Mouse (Mus musculus) cerebellum, adult 2 months (tissue): Measurements from ENCODE around the gene Hoxc9. TPM values are rescaled to one million over a fixed set of nuclear protein-coding genes. Genes with fewer than 3 reads are reported as not detected.

Experiments
- DNase-seq, 2 experiments: peaks; one replicate each; pipeline ENCODE4 v3.0.0; 2021
- H3K27ac ChIP-seq: fragments of 200-500 bp; 2 replicates; pipeline ENCODE4 v1.5.1; 2012; ENCODE audit warnings: low read length, control low read depth, inconsistent platforms; ENCODE audit not compliant: insufficient read depth
- H3K27me3 ChIP-seq: fragments of 200-500 bp; 2 replicates; pipeline ENCODE4 v1.6.1; 2012; ENCODE audit warnings: inconsistent platforms, mild to moderate bottlenecking, low read length, moderate library complexity; ENCODE audit not compliant: control insufficient read depth, insufficient read depth
- H3K4me1 ChIP-seq: fragments of 200-500 bp; 2 replicates; pipeline ENCODE4 v1.6.1; 2011; ENCODE audit warnings: low read length; ENCODE audit not compliant: control insufficient read depth, insufficient read depth
- H3K4me3 ChIP-seq: fragments of 200-500 bp; replicated peaks from 2 replicates; pipeline ENCODE3; 2011; ENCODE audit warnings: mild to moderate bottlenecking, low read depth, low read length, control low read depth; ENCODE audit not compliant: insufficient read depth
- CTCF ChIP-seq: fragments of 200-500 bp; IDR thresholded peaks from 2 replicates; pipeline ENCODE4 v1.5.1; 2011; ENCODE audit warnings: low read depth, mild to moderate bottlenecking, control low read depth, low read length, moderate library complexity, borderline replicate concordance; ENCODE audit not compliant: insufficient read depth
- POLR2A ChIP-seq: fragments of 200-500 bp; IDR thresholded peaks from 2 replicates; pipeline ENCODE4 v1.6.1; 2011; ENCODE audit warnings: low read length, control low read depth, borderline replicate concordance; ENCODE audit not compliant: insufficient read depth
- WGBS: fragments of 180-500 bp; shearing (Covaris S2); methylation state at CpG from one replicate; pipeline ENCODE4 v1.1.7; 2018; 5-methylcytosine and 5-hydroxymethylcytosine counted together
- polyA plus RNA-seq: library from polyadenylated mRNA; depleted of rRNA; stranded (reverse); fragments of >200 nt; gene quantifications from 2 replicates; pipeline ENCODE4 v1.2.3, GENCODE M21; 2012

The Hoxc9 gene
- polyA plus RNA-seq, 1 experiment = not detected

DNA sequence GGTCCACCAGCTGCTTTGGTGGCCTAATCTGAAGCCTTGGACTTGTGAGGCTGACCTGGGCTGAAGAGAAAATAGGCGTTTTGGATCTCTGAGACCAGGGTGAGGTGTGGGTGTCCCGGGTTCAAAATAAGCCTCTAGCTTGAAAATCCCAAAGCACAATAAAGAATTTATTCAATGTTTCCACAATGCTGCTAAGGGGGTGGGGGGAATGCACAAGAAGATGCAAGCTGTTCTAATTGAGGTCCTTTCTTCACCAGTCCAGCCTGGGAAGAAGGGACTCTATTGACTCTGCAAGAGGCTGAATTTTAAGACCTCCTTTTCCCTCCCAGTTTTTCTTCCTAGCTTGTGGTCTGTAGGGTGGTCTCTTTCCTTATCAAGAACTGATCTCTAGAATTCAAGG is 25.4 kb upstream of the Hoxc9 start:
- Histone ChIP-seq H3K4me3 (no peak overlapping the region), H3K27ac (no peak overlapping the region), H3K4me1 (no peaks in the 10 kb centered on the region), H3K27me3 (peaks cover 12% of the 10 kb centered on the region; the same call in 1 of the 2 replicates)
- no peak for TF ChIP-seq POLR2A
- TF ChIP-seq CTCF = no peak
- 17% methylated on average over 2 of the region's 2 CpGs for WGBS
- no peak for DNase-seq

DNA sequence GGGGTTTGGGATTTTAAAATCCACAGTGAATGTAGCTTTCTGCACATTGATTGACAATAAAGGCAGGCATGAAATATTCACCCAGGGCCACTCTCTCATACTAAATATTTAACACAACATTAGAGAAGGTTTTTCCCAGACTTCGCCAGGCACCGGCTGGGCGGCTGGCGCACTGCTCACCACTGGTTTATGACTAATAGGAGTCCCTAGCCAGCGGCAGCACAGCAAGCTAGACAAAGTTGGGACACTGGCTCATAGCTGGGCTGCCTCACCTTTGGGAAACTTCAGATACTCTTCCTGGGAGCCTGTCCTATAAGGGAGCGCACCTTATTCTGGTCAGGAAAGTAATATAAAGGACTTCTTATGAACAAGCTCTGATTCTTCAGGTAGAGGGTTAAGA is 22.7 kb upstream of the Hoxc9 start:
- H3K27me3 ChIP-seq = peaks cover 14% of the 10 kb centered on the region; the same call in 1 of the 2 replicates
- TF ChIP-seq CTCF (no peak), POLR2A (no peak)
- no peaks in the 10 kb centered on the region for H3K4me1 ChIP-seq
- WGBS = 6% methylated on average over 6 of the region's 6 CpGs
- DNase-seq = no peak
- no peak overlapping the region for H3K4me3 ChIP-seq
- no peak overlapping the region for H3K27ac ChIP-seq

DNA sequence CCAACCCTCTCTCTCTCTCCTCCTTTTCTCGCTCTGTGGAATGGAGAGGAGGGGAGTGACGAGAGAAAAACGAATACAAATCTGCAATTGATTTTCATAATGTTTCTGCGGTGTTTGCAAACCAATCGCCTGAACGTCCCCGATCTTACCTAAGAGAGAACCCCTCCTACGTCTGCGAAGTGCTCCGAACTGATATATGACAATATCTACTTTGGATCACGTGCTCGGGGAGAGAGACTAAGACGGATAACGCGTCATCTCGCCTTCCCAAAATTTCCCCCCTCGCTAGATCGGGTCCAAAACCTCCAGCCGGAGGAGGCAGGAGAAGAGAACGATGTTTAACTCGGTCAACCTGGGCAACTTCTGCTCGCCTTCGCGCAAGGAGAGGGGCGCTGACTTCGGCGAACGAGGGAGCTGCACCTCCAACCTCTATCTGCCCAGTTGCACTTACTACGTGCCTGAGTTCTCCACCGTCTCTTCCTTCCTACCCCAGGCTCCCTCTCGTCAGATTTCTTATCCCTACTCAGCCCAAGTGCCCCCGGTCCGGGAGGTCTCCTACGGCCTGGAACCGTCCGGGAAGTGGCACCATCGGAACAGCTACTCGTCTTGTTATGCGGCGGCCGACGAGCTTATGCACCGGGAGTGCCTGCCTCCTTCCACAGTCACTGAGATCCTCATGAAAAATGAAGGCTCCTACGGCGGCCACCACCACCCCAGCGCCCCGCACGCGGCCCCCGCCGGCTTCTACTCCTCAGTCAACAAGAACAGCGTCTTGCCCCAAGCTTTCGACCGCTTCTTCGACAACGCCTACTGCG is 21.8 kb upstream of the Hoxc9 start, which contains the start of gene Hoxc11:
Gene Hoxc11 (plus strand): TSS at position 236 of the 815 bp plus-strand sequence.
- Histone ChIP-seq H3K4me1 (no peaks in the 10 kb centered on the region), H3K27me3 (peaks cover 12% of the 10 kb centered on the region; the same call in 1 of the 2 replicates), H3K27ac (no peak within 1 kb of the TSS), H3K4me3 (no peak within 1 kb of the TSS)
- under 1% methylated on average over 57 of the region's 57 CpGs for WGBS
- DNase-seq = no peak
- TF ChIP-seq CTCF (no peak), POLR2A (no peak)

DNA sequence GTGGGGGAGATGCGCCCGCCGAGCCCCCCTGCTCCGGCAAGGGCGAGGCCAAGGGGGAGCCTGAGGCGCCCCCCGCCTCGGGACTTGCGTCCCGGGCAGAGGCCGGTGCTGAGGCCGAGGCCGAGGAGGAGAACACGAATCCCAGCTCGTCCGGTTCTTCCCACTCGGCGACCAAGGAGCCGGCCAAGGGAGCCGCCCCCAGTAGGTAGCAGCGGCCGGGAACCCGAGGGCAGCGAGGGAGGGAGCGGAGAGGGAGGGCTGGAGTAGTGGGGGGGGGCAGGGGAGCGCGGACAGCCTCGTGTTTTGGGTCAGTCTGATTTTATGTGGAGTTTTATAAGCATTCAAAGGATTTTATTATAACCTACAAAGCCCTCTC is 21.2 kb upstream of the Hoxc9 start:
- no peak for TF ChIP-seq CTCF
- no peak for TF ChIP-seq POLR2A
- Histone ChIP-seq H3K4me1 (no peaks in the 10 kb centered on the region), H3K4me3 (no peak overlapping the region), H3K27me3 (peaks cover 11% of the 10 kb centered on the region; the same call in 1 of the 2 replicates), H3K27ac (no peak overlapping the region)
- WGBS = under 1% methylated on average over 28 of the region's 28 CpGs
- DNase-seq = no peak

DNA sequence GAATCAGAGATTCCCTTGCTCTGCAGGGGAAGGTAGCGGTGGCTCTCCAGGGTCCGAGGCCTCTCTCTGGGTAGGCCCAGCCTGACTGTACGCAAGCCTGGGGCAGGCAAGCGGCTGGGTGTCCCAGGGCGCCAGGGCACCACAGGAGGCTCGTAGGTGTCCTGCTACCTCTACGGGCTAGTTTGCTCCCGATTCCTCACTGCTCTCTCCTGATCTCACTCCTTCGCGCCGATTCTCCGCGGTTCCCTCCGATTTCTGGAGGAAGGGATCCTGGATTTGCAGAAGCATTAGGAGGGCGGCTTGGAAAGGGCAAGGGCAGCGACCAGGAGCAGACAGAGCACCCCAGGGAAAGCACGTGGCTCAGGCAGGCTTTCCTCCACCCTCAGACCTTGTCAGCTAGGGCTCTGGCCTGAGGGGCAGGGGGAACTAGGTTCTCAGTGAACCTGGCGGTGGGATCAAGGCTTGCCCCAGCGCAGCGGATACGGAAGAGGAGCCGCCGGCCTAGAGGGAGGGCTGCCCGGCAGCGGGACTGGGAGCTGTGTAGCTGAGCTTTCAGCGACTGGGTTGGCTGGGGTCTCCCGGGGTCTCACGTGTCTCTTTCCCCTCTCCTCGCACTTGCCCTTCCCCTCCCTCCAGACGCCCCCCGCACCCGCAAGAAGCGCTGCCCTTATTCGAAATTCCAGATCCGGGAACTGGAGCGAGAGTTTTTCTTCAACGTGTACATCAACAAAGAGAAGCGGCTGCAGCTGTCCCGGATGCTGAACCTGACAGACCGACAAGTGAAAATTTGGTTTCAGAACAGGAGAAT is 20.2 kb upstream of the Hoxc9 start:
- no peak for TF ChIP-seq POLR2A
- TF ChIP-seq CTCF = no peak
- Histone ChIP-seq H3K27ac (no peak overlapping the region), H3K4me3 (no peak overlapping the region), H3K27me3 (peaks cover 11% of the 10 kb centered on the region; the same call in 1 of the 2 replicates), H3K4me1 (no peaks in the 10 kb centered on the region)
- DNase-seq = no peak
- WGBS = 2% methylated on average over 40 of the region's 40 CpGs

DNA sequence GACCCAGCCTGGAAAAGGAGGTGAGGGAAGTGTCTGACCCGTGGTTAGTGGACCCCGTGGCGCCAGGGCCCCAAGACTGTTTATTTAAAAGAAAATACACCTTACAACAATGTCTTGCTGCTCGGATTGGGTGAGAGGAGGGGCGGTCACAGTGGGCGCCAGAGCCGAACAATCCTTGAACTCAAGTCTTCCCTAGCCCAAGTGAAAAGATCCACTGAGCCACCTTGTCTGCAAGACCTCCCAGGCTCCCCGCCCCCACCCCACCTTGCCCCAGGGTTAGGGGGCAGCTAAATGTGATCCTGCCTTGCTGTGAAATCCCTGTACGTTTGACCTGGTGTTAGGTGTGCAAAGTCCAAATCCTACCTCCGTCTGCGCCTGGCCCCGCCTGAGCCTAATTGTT is 19.3 kb upstream of the Hoxc9 start:
- Histone ChIP-seq H3K4me3 (no peak overlapping the region), H3K4me1 (no peaks in the 10 kb centered on the region), H3K27ac (no peak overlapping the region), H3K27me3 (peaks cover 9% of the 10 kb centered on the region; the same call in 1 of the 2 replicates)
- no peak for DNase-seq
- TF ChIP-seq POLR2A = no peak
- WGBS = 2% methylated on average over 12 of the region's 12 CpGs

DNA sequence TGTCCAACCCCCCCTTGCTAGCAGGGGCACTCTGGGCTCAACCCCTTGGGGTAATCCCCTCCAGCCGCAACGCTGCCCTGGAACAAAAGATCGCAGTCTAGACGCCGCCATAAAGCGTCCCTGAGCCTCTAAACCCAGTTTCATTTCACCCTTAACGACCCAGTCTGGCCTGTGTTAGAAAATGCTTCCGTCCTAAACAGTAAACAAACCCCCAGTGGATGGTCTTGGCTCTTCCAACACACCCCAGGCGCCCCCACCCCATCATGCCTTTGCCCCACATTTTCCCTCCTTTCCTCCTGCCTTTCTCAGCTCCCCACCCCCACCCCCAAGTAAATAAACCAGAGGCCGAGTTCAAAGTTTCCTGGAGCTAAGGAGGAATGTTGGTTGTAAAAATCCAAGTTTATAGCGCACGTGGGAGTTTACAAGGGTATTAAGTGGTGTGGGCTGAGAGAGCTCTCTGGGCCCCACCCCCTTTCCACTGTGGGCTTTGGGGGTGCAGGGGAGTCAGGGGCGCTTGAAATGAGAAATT is 16.5 kb upstream of the Hoxc9 start:
- 1% methylated on average over 13 of the region's 13 CpGs for WGBS
- no peak overlapping the region for H3K27ac ChIP-seq
- no peak for TF ChIP-seq CTCF
- TF ChIP-seq POLR2A = no peak
- no peak overlapping the region for H3K4me3 ChIP-seq
- H3K4me1 ChIP-seq = no peaks in the 10 kb centered on the region
- DNase-seq = no peak
- H3K27me3 ChIP-seq = peaks cover 16% of the 10 kb centered on the region; the same call in 1 of the 2 replicates
